Mouse (Mus musculus): ENCODE measurements around the gene Rspo3.

DNA sequence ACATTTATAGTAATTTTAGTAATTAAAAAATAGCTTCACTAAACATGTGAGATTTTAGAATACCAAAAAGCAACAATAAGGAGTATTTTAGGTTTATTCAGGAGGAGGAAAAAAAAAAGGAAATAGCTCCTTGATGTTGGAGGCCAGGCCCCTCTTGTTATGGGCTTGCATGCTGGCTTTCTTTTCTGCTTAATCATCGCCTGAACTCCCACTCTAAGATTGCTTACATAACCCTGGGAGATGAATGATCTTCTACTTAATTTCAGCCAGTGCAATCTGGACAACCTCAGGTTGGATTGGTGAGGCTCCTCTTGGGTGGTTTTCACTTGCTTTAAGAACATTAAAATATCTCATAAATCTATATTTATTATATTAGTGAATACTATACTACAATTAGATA lies 54.7 kb downstream of the Rspo3 start:
- TF ChIP-seq CTCF (IDR thresholded peaks at IDR 0.05; ENCODE audit: borderline replicate concordance, control insufficient read depth, extremely low read depth, insufficient read depth, low read length, poor library complexity) (no peak), POLR2A (IDR thresholded peaks at IDR 0.05; ENCODE audit: control insufficient read depth, extremely low read depth, insufficient read depth, low read length, poor library complexity) (no peak)

Data from thymus, adult 2 months (tissue).